In the genomic region with DNA sequence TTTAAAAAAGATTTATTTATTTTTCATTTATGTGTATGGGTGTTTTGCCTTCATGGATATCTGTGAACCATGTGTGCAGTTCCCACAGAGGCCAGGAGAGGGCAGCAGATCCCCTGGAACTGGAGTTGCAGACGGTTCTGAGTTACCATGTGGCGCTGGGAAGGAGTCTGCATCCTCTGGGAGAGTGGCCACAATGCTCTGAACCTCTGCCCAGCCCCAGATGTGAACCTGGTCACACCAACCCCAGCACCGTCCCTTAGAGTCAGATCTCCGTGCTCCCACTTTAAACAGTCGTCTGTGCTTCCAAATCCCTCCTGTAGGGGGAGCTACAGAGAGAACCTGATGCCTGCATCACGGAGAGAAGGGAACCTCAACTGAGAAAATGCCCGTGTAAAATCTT, we compare ENCODE assay signal across 11 mouse cellular contexts.
A peak's percentile ranks its signal among the peaks of the same experiment; 100 is the strongest.
DNase-seq lines count a peak whose midpoint lies in the region; ATAC-seq and TF ChIP-seq lines count a peak whose summit lies in the region.
"Had no signal": no experiment of that assay in that cellular context is flagged by ENCODE, and none has a peak within 500 bp of the region (broad histone marks: within the 10 kb centered on the region; RNA-seq: fewer than 3 reads in every experiment).

No protein-coding gene starts in this region.

- H3K9ac ChIP-seq in heart, adult 2 months (ENCODE audit: low read depth, low read length), result no peak overlapping the region
- H3K9ac ChIP-seq in liver, adult 2 months (ENCODE audit: low read depth, low read length), result no peak overlapping the region
- H3K9ac ChIP-seq in liver, embryonic 11.5 days (ENCODE audit: low read depth, low read length), result no peak overlapping the region

- H3K27me3 ChIP-seq in heart, adult 2 months (ENCODE audit: control insufficient read depth, insufficient read depth, low read length), result no peaks in the 10 kb centered on the region; the same call in 1 of the 2 replicates
- H3K27me3 ChIP-seq in liver, adult 2 months (ENCODE audit: control insufficient read depth, insufficient read depth, low read length), result no peaks in the 10 kb centered on the region
- H3K27me3 ChIP-seq in liver, embryonic 11.5 days (replicated peaks; ENCODE audit: control insufficient read depth, insufficient read depth, low read length), result no peaks in the 10 kb centered on the region
- H3K27me3 ChIP-seq in E14TG2a.4 (ENCODE audit: insufficient read depth, low read length), result peaks cover 13% of the 10 kb centered on the region

- H3K4me1 ChIP-seq in heart, adult 2 months (ENCODE audit: control insufficient read depth, insufficient read depth, low read length), result no peaks in the 10 kb centered on the region
- H3K4me1 ChIP-seq in liver, adult 2 months (ENCODE audit: control insufficient read depth, insufficient read depth, low read length), result no peaks in the 10 kb centered on the region
- no peaks in the 10 kb centered on the region for H3K4me1 ChIP-seq in liver, embryonic 11.5 days (replicated peaks; ENCODE audit: control insufficient read depth, insufficient read depth, low read length)
- peaks cover 16% of the 10 kb centered on the region for H3K4me1 ChIP-seq in E14TG2a.4 (replicated peaks; ENCODE audit: low read depth, low read length)
- no peaks in the 10 kb centered on the region for H3K4me1 ChIP-seq in bone marrow macrophage, adult 2 months (ENCODE audit: control insufficient read depth, insufficient read depth, low read length)

- intact Hi-C loops in heart, adult 2 months (cut with DNase I), result no loop called here

- DNase-seq in heart, adult 2 months, result no peak
- no peak for DNase-seq in heart, adult 9 months (ENCODE audit: low spot score in 2 of 2)
- DNase-seq in liver, adult 2 months (ENCODE audit: extremely low read depth, low read depth, low spot score), result no peak
- DNase-seq in liver, embryonic 11.5 days (ENCODE audit: low spot score), result no peak
- DNase-seq in MN1 (ENCODE audit: low spot score), result no peak
- DNase-seq in heart, adult 18-20 months, result no peak

- H3K4me3 ChIP-seq in heart, adult 2 months, result no peak overlapping the region
- H3K4me3 ChIP-seq in liver, adult 2 months (ENCODE audit: insufficient read depth, low read depth, low read length), result no peak overlapping the region
- H3K4me3 ChIP-seq in liver, embryonic 11.5 days (ENCODE audit: low read depth, low read length), result no peak overlapping the region
- H3K4me3 ChIP-seq in E14TG2a.4 (replicated peaks; ENCODE audit: low read length), result no peak overlapping the region
- H3K4me3 ChIP-seq in bone marrow macrophage, adult 2 months (ENCODE audit: insufficient read depth, low read length), result no peak overlapping the region
- H3K4me3 ChIP-seq: myocyte had no signal

- TF ChIP-seq CTCF in heart, adult 2 months (IDR thresholded peaks at IDR 0.05), result peak; percentile 54
- TF ChIP-seq CTCF in liver, adult 2 months (IDR thresholded peaks at IDR 0.05; ENCODE audit: low read depth, low read length), result peak; percentile 52
- peak; percentile 90 for TF ChIP-seq CTCF in E14TG2a.4 (conservative IDR thresholded peaks at IDR 0.05; ENCODE audit: low read length)
- peak; percentile 12; the same call in 1 of the 2 replicates for TF ChIP-seq CTCF in bone marrow macrophage, adult 2 months (IDR thresholded peaks at IDR 0.05; ENCODE audit: low read depth, low read length)

- H3K9me3 ChIP-seq in liver, embryonic 11.5 days (ENCODE audit: control insufficient read depth, low read length), result no peaks in the 10 kb centered on the region
- H3K9me3 ChIP-seq in E14TG2a.4 (ENCODE audit: low read length), result no peaks in the 10 kb centered on the region

- no peak overlapping the region for H3K27ac ChIP-seq in heart, adult 2 months
- no peak overlapping the region for H3K27ac ChIP-seq in liver, adult 2 months (replicated peaks; ENCODE audit: insufficient read depth, low read depth, low read length)
- no peak overlapping the region for H3K27ac ChIP-seq in liver, embryonic 11.5 days (ENCODE audit: low read depth, low read length)
- H3K27ac ChIP-seq in bone marrow macrophage, adult 2 months (ENCODE audit: insufficient read depth, low read depth, low read length), result no peak overlapping the region
- H3K27ac ChIP-seq: macrophage had no signal

- no peak for TF ChIP-seq POLR2A in heart, adult 2 months (IDR thresholded peaks at IDR 0.05; ENCODE audit: insufficient read depth, low read depth, low read length)
- no peak for TF ChIP-seq POLR2A in liver, adult 2 months (IDR thresholded peaks at IDR 0.05; ENCODE audit: extremely low read depth, insufficient read depth, low read length)
- TF ChIP-seq POLR2A in bone marrow macrophage, adult 2 months (IDR thresholded peaks at IDR 0.05; ENCODE audit: borderline replicate concordance, low read depth, low read length), result no peak

- H3K79me2 ChIP-seq in heart, adult 2 months (replicated peaks; ENCODE audit: control insufficient read depth, insufficient read depth, low read length), result no peaks in the 10 kb centered on the region
- H3K79me2 ChIP-seq in liver, adult 2 months (ENCODE audit: control insufficient read depth, insufficient read depth, low read length), result no peaks in the 10 kb centered on the region

- 73% methylated on average over 7 of the region's 7 CpGs for WGBS in heart, adult 2 months
- 74% methylated on average over 7 of the region's 7 CpGs for WGBS in liver, adult 2 months
- 68% methylated on average over 7 of the region's 7 CpGs for WGBS in liver, embryonic 11.5 days

- TF ChIP-seq EP300 in heart, adult 2 months (IDR thresholded peaks at IDR 0.05; ENCODE audit: insufficient read depth, low read depth, low read length), result no peak

- no peaks in the 10 kb centered on the region for H3K36me3 ChIP-seq in heart, adult 2 months (ENCODE audit: control insufficient read depth, insufficient read depth, low read length)
- H3K36me3 ChIP-seq in liver, adult 2 months (ENCODE audit: control insufficient read depth, insufficient read depth, low read length), result no peaks in the 10 kb centered on the region
- H3K36me3 ChIP-seq in liver, embryonic 11.5 days (ENCODE audit: control insufficient read depth, insufficient read depth, low read length), result no peaks in the 10 kb centered on the region
- H3K36me3 ChIP-seq in E14TG2a.4 (ENCODE audit: insufficient read depth, low read length), result no peaks in the 10 kb centered on the region

- H3K4me2 ChIP-seq in liver, embryonic 11.5 days, result no peak overlapping the region

- ATAC-seq in liver, embryonic 11.5 days (replicated peaks; ENCODE audit: low FRiP score), result no peak
- ATAC-seq: CD4-positive, CD25-positive, alpha-beta regulatory T cell, adult 4 months had no signal

Comparison
In these comparisons a context has a peak if more than half of its experiments do, and no peak if none do; other contexts are left out.
1. CTCF ChIP-seq: peak in every context shown above with its lines; median percentile 90 in E14TG2a.4; 54 in heart, adult 2 months; 52 in liver, adult 2 months; 12 in bone marrow macrophage, adult 2 months.